Comparison of ENCODE assay signal across 20 mouse cellular contexts in the genomic region with DNA sequence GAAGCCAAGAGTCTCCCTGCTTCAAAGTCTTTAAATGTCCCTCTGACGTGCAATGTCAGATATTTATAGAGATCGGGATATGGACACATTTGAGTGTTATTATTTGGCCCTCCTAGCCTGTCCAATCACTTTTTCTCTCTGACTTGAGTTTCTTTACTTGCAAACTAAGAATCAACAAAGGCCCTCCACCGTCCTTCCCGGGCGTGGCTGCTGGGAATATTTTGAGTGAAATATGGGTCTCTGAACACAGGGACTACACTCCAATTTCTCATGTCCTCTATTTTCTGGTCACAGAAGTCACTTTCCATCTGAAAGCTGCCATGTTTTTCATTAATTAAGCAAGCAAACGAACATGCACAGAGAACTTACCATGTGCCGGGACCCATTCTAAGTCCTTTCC.
"Had no signal": no experiment of that assay in that cellular context is flagged by ENCODE, and none has a peak within 500 bp of the region (broad histone marks: within the 10 kb centered on the region; RNA-seq: fewer than 3 reads in every experiment).

No protein-coding gene starts in this region.

- H3K36me3 ChIP-seq: heart, embryonic 12.5 days; hindbrain, embryonic 10.5 days; hindbrain, embryonic 12.5 days; limb, embryonic 13.5 days; limb, embryonic 15.5 days; liver, embryonic 13.5 days; liver, embryonic 15.5 days had no signal

- H3K4me3 ChIP-seq: gastrocnemius, adult 2 months; heart, embryonic 12.5 days; hindbrain, embryonic 10.5 days; hindbrain, embryonic 12.5 days; layer of hippocampus, adult 2 months; left cerebral cortex, adult 2 months; limb, embryonic 13.5 days; limb, embryonic 15.5 days; liver, embryonic 13.5 days; liver, embryonic 15.5 days had no signal

- H3K9ac ChIP-seq: heart, embryonic 12.5 days; hindbrain, embryonic 12.5 days; hindbrain, embryonic 14.5 days; limb, embryonic 13.5 days; limb, embryonic 15.5 days; liver, embryonic 13.5 days; liver, embryonic 15.5 days had no signal

- H3K4me1 ChIP-seq: hindbrain, embryonic 12.5 days; limb, embryonic 15.5 days had no signal

- ATAC-seq: hindbrain, embryonic 16.5 days; inflammation-experienced regulatory T-cells, adult 6 months; intestine, postnatal 0 days had no signal

- DNase-seq: gastrocnemius, adult 2 months; gastrocnemius, postnatal 25 days; heart, postnatal 10 days; heart, postnatal 4 days; kidney, adult 2 months; kidney, postnatal 25 days; kidney, postnatal 4 days; liver, embryonic 13.5 days had no signal

- H3K9me3 ChIP-seq: heart, embryonic 12.5 days; hindbrain, embryonic 10.5 days; hindbrain, embryonic 12.5 days; limb, embryonic 13.5 days; limb, embryonic 15.5 days; liver, embryonic 13.5 days; liver, embryonic 15.5 days had no signal

- H3K27ac ChIP-seq: gastrocnemius, adult 2 months; hindbrain, embryonic 10.5 days; hindbrain, embryonic 12.5 days; hindbrain, embryonic 14.5 days; layer of hippocampus, adult 2 months; left cerebral cortex, adult 2 months; limb, embryonic 13.5 days; limb, embryonic 15.5 days; liver, embryonic 13.5 days; liver, embryonic 15.5 days had no signal

- H3K4me2 ChIP-seq: heart, embryonic 12.5 days; hindbrain, embryonic 12.5 days; hindbrain, embryonic 14.5 days; limb, embryonic 13.5 days; limb, embryonic 15.5 days; liver, embryonic 13.5 days; liver, embryonic 15.5 days had no signal

- H3K27me3 ChIP-seq: heart, embryonic 12.5 days; hindbrain, embryonic 12.5 days; limb, embryonic 13.5 days; limb, embryonic 15.5 days; liver, embryonic 13.5 days; liver, embryonic 15.5 days had no signal
